Mouse (Mus musculus): ENCODE measurements around the gene Amz1. TPM values are rescaled to one million over a fixed set of nuclear protein-coding genes. Genes with fewer than 3 reads are reported as not detected.
A peak's percentile ranks its signal among the peaks of the same experiment; 100 is the strongest.

Gene Amz1
- polyA plus RNA-seq, 1 experiment from 2014 or later: 0.65 TPM

GRCm38 (mm10) chr5:140796051-140796450, 72.1 kb downstream of the Amz1 start:
- WGBS: 80% methylated on average over 3 of the region's 3 CpGs
- ATAC-seq (ENCODE audit: low FRiP score, low TSS enrichment) (no peak), DNase-seq (ENCODE audit: low spot score) (no peak)
- Histone ChIP-seq H3K4me3 (ENCODE audit: low read depth, low read length) (no peak overlapping the region), H3K27me3 (ENCODE audit: control insufficient read depth, insufficient read depth, low read length) (no peaks in the 10 kb centered on the region), H3K36me3 (ENCODE audit: control insufficient read depth, insufficient read depth, low read length) (no peaks in the 10 kb centered on the region), H3K9me3 (ENCODE audit: control insufficient read depth, low read length) (no peaks in the 10 kb centered on the region), H3K4me2 (replicated peaks; ENCODE audit: low read depth) (no peak overlapping the region), H3K4me1 (replicated peaks; ENCODE audit: control insufficient read depth, insufficient read depth) (peaks cover 16% of the 10 kb centered on the region), H3K9ac (ENCODE audit: low read length) (no peak overlapping the region), H3K27ac (replicated peaks) (no peak overlapping the region)
- TF ChIP-seq CTCF (IDR thresholded peaks at IDR 0.05; ENCODE audit: low read depth) (no peak), EP300 (optimal IDR thresholded peaks at IDR 0.05) (no peak)

- Histone ChIP-seq H3K4me2 (replicated peaks; ENCODE audit: low read depth) (no peak overlapping the region), H3K9ac (ENCODE audit: low read length) (no peak overlapping the region), H3K36me3 (ENCODE audit: control insufficient read depth, insufficient read depth, low read length) (no peaks in the 10 kb centered on the region), H3K9me3 (ENCODE audit: control insufficient read depth, low read length) (no peaks in the 10 kb centered on the region), H3K27ac (replicated peaks) (0 out of 2 replicates have a peak overlapping the region, but pooled peaks have one; percentile 5), H3K27me3 (ENCODE audit: control insufficient read depth, insufficient read depth, low read length) (no peaks in the 10 kb centered on the region), H3K4me1 (replicated peaks; ENCODE audit: control insufficient read depth, insufficient read depth) (peaks cover 11% of the 10 kb centered on the region; the same call in 1 of the 2 replicates), H3K4me3 (ENCODE audit: low read depth, low read length) (no peak overlapping the region)
- ATAC-seq (ENCODE audit: low FRiP score, low TSS enrichment) (no peak), DNase-seq (ENCODE audit: low spot score) (no peak)
- TF ChIP-seq CTCF (IDR thresholded peaks at IDR 0.05; ENCODE audit: low read depth) (no peak), EP300 (optimal IDR thresholded peaks at IDR 0.05) (no peak)
- 68% methylated on average over 7 of the region's 7 CpGs for WGBS
Measured at GRCm38 (mm10) chr5:140798158-140798557, 74.2 kb downstream of the Amz1 start.

- H3K4me1 ChIP-seq (replicated peaks; ENCODE audit: control insufficient read depth, insufficient read depth): peaks cover 11% of the 10 kb centered on the region; the same call in 1 of the 2 replicates
Measured at GRCm38 (mm10) chr5:140798775-140799174, 74.8 kb downstream of the Amz1 start.

GRCm38 (mm10) chr5:140799190-140799589, 75.3 kb downstream of the Amz1 start:
- TF ChIP-seq EP300 (optimal IDR thresholded peaks at IDR 0.05): no peak
- TF ChIP-seq CTCF (IDR thresholded peaks at IDR 0.05; ENCODE audit: low read depth): no peak
- Histone ChIP-seq H3K4me2 (replicated peaks; ENCODE audit: low read depth) (no peak overlapping the region), H3K27me3 (ENCODE audit: control insufficient read depth, insufficient read depth, low read length) (no peaks in the 10 kb centered on the region), H3K36me3 (ENCODE audit: control insufficient read depth, insufficient read depth, low read length) (no peaks in the 10 kb centered on the region), H3K9me3 (ENCODE audit: control insufficient read depth, low read length) (no peaks in the 10 kb centered on the region), H3K4me3 (ENCODE audit: low read depth, low read length) (no peak overlapping the region), H3K9ac (ENCODE audit: low read length) (no peak overlapping the region), H3K27ac (replicated peaks) (no peak overlapping the region), H3K4me1 (replicated peaks; ENCODE audit: control insufficient read depth, insufficient read depth) (peaks cover 10% of the 10 kb centered on the region; the same call in 1 of the 2 replicates)
- DNase-seq (ENCODE audit: low spot score): no peak
- 51% methylated on average over 2 of the region's 2 CpGs for WGBS
- ATAC-seq (ENCODE audit: low FRiP score, low TSS enrichment): no peak

More at GRCm38 (mm10) chr5:140798775-140799174, 74.8 kb downstream of the Amz1 start:
- Histone ChIP-seq H3K27me3 (ENCODE audit: control insufficient read depth, insufficient read depth, low read length) (no peaks in the 10 kb centered on the region), H3K9ac (ENCODE audit: low read length) (no peak overlapping the region), H3K36me3 (ENCODE audit: control insufficient read depth, insufficient read depth, low read length) (no peaks in the 10 kb centered on the region), H3K9me3 (ENCODE audit: control insufficient read depth, low read length) (no peaks in the 10 kb centered on the region), H3K4me3 (ENCODE audit: low read depth, low read length) (no peak overlapping the region), H3K4me2 (replicated peaks; ENCODE audit: low read depth) (no peak overlapping the region), H3K27ac (replicated peaks) (no peak overlapping the region)
- DNase-seq (ENCODE audit: low spot score) (no peak), ATAC-seq (ENCODE audit: low FRiP score, low TSS enrichment) (no peak)
- TF ChIP-seq EP300 (optimal IDR thresholded peaks at IDR 0.05) (no peak), CTCF (IDR thresholded peaks at IDR 0.05; ENCODE audit: low read depth) (no peak)
- WGBS: 57% methylated on average over 5 of the region's 5 CpGs

DNA sequence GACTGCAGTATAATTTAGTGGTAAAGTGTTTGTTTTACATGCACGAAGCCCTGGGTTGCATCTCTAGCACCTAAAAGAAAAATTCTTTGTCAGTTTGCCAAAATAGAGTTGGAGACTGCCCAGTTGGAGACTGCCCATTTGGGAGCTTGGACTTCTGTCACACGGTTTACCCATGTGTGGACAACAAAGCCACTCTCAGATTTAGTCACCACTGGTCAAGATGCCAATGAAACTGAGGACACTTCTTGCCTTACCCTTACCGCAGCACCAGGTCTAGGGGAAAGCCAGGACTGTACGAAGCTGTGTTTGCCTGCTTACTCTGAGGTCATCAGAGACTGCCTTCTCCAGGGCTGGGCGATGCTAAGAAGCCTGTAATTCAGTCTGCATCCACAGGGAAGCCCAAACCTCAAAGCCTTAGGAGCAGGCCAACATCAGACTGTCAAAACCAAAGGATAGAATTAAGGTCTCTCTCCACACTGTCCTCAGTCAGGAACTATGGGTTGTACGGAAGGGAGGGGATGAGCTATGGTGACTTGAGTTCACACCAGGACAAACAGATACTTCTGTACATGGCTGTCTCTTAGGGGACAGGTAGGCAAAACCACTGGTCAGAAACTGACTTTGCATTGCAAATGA, 76.5 kb downstream of the Amz1 start:
- Histone ChIP-seq H3K27ac (replicated peaks) (0 out of 2 replicates have a peak overlapping the region, but pooled peaks have one; percentile 3), H3K4me1 (replicated peaks; ENCODE audit: control insufficient read depth, insufficient read depth) (no peaks in the 10 kb centered on the region), H3K36me3 (ENCODE audit: control insufficient read depth, insufficient read depth, low read length) (no peaks in the 10 kb centered on the region), H3K4me2 (replicated peaks; ENCODE audit: low read depth) (no peak overlapping the region), H3K9ac (ENCODE audit: low read length) (no peak overlapping the region), H3K27me3 (ENCODE audit: control insufficient read depth, insufficient read depth, low read length) (no peaks in the 10 kb centered on the region), H3K4me3 (ENCODE audit: low read depth, low read length) (no peak overlapping the region), H3K9me3 (ENCODE audit: control insufficient read depth, low read length) (no peaks in the 10 kb centered on the region)
- no peak for DNase-seq (ENCODE audit: low spot score)
- no peak for TF ChIP-seq EP300 (optimal IDR thresholded peaks at IDR 0.05)
- peak; percentile 28; the same call in 1 of the 2 replicates for TF ChIP-seq CTCF (IDR thresholded peaks at IDR 0.05; ENCODE audit: low read depth)
- WGBS: 65% methylated on average over 6 of the region's 6 CpGs
- 0 out of 2 replicates have a peak, but pooled peaks have one; percentile 36 for ATAC-seq (ENCODE audit: low FRiP score, low TSS enrichment)

DNA sequence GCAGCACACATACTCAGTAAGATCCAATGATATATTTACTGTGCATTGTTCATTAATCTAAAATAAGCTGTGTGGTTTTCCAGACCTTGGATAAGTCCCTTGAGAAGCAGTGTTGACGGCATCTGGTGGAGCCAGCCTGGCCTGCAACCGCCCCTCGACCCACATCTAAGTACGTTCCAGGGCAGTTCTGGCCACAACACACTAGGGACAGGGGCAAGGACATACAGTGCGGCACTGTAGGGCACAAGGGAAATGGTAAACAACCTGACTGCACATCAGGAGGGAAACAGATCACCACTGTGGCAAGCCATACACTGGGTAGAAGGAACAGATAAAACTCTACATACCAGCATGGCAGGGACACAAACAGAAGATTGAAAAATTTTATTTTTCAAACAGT, 77.9 kb downstream of the Amz1 start:
- H3K27ac ChIP-seq (replicated peaks): no peak overlapping the region
- H3K4me2 ChIP-seq (replicated peaks; ENCODE audit: low read depth): no peak overlapping the region
- no peaks in the 10 kb centered on the region for H3K4me1 ChIP-seq (replicated peaks; ENCODE audit: control insufficient read depth, insufficient read depth)
- DNase-seq (ENCODE audit: low spot score): no peak
- H3K27me3 ChIP-seq (ENCODE audit: control insufficient read depth, insufficient read depth, low read length): no peaks in the 10 kb centered on the region
- no peak overlapping the region for H3K9ac ChIP-seq (ENCODE audit: low read length)
- H3K9me3 ChIP-seq (ENCODE audit: control insufficient read depth, low read length): no peaks in the 10 kb centered on the region
- no peak overlapping the region for H3K4me3 ChIP-seq (ENCODE audit: low read depth, low read length)
- no peak for TF ChIP-seq CTCF (IDR thresholded peaks at IDR 0.05; ENCODE audit: low read depth)
- no peak for TF ChIP-seq EP300 (optimal IDR thresholded peaks at IDR 0.05)
- 78% methylated on average over 5 of the region's 5 CpGs for WGBS
- no peak for ATAC-seq (ENCODE audit: low FRiP score, low TSS enrichment)
- H3K36me3 ChIP-seq (ENCODE audit: control insufficient read depth, insufficient read depth, low read length): no peaks in the 10 kb centered on the region
